Mouse (Mus musculus) liver, postnatal 0 days (tissue): ENCODE measurements at regions not wholly inside any gene's neighbourhood (a gene's known extent, or its start where the extent isn't known, plus 50 kb on each side); places are given as distances from the start of the nearest gene placed in this dataset.

Experiments used
- ATAC-seq: fragments of 200-750 bp; cut with Nextera tagmentation; 2 replicates; pipeline ENCODE4 v1.8.0; 2017; ENCODE audit warnings: mild to moderate bottlenecking, moderate library complexity
- DNase-seq: peaks from one replicate; pipeline ENCODE4 v3.0.0-alpha.2; 2016
- H3K27ac ChIP-seq: fragments of 300-500 bp; sonication (generic); 2 replicates; pipeline ENCODE4 v1.5.1; 2014; ENCODE audit warnings: antibody characterized with exemption, moderate library complexity, mild to moderate bottlenecking, low read depth
- H3K27me3 ChIP-seq: fragments of 300-500 bp; sonication (generic); 2 replicates; pipeline ENCODE4 v1.6.1; 2014; ENCODE audit warnings: low read length, control low read depth, mixed read lengths; ENCODE audit not compliant: insufficient read depth
- H3K36me3 ChIP-seq: fragments of 300-500 bp; sonication (generic); replicated peaks from 2 replicates; pipeline ENCODE4 v1.6.1; 2014; ENCODE audit warnings: mild to moderate bottlenecking, control low read depth, low read length, moderate library complexity, mixed read lengths; ENCODE audit not compliant: insufficient read depth
- H3K4me1 ChIP-seq: fragments of 300-500 bp; sonication (generic); 2 replicates; pipeline ENCODE4 v1.6.1; 2014; ENCODE audit warnings: antibody characterized with exemption, mild to moderate bottlenecking, control low read depth; ENCODE audit not compliant: insufficient read depth
- H3K4me2 ChIP-seq: fragments of 300-500 bp; sonication (generic); 2 replicates; pipeline ENCODE4 v1.6.1; 2014; ENCODE audit warnings: low read depth, mild to moderate bottlenecking, low read length, moderate library complexity, mixed read lengths
- H3K4me3 ChIP-seq: fragments of 300-500 bp; sonication (generic); 2 replicates; pipeline ENCODE4 v1.5.1; 2014; ENCODE audit warnings: low read depth, low read length
- H3K9ac ChIP-seq: fragments of 300-500 bp; sonication (generic); replicated peaks from 2 replicates; pipeline ENCODE4 v1.6.1; 2014; ENCODE audit warnings: mild to moderate bottlenecking, moderate library complexity
- H3K9me3 ChIP-seq: fragments of 300-500 bp; sonication (generic); 2 replicates; pipeline ENCODE4 v1.6.1; 2016; ENCODE audit warnings: mild to moderate bottlenecking, control low read depth, low read length, mixed read lengths
- CTCF ChIP-seq: sonication (generic); IDR thresholded peaks from 2 replicates; pipeline ENCODE4 v1.5.1; 2016; ENCODE audit warnings: antibody characterized with exemption, low read depth
- EP300 ChIP-seq: IDR thresholded peaks from 2 replicates; pipeline ENCODE4 v1.6.1; 2016; ENCODE audit warnings: antibody characterized with exemption, low read depth, mild to moderate bottlenecking
- WGBS: fragments of 180-500 bp; shearing (Covaris S2); extraction: QIAGEN DNeasy Blood & Tissue Kit; methylation state at CpG from one replicate; pipeline ENCODE4 v1.1.7; 2014; ENCODE audit not compliant: insufficient replicate concordance; 5-methylcytosine and 5-hydroxymethylcytosine counted together

GRCm38 (mm10) chr3:103408724-103409123, 129.6 kb downstream of the Trim33 start:
- ATAC-seq (no peak), DNase-seq (no peak)
- Histone ChIP-seq H3K4me3 (no peak overlapping the region), H3K27ac (no peak overlapping the region), H3K36me3 (no peaks in the 10 kb centered on the region), H3K9me3 (no peaks in the 10 kb centered on the region), H3K9ac (no peak overlapping the region), H3K4me2 (no peak overlapping the region), H3K27me3 (no peaks in the 10 kb centered on the region), H3K4me1 (no peaks in the 10 kb centered on the region)
- TF ChIP-seq CTCF (no peak), EP300 (no peak)
- WGBS, result 74% methylated on average over 5 of the region's 5 CpGs

DNA sequence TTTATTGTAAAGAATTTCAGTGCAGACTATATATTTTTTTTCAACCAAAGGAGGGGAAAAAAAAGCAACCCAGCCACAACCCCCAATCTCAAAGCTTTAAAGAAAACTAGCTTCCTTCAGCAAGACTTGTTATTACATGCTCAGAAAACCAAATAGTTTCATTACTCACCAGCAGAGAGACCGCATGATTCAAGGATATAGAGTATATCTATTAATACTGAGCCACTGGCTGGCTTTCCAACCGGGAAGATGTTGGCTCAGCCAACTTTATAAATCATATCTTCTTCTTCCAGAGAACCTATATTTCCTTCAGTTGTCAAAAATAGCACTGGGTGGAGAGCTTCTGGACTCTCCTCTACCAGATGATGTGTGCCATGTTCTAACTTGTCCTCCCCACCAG, 133.2 kb downstream of the Trim33 start:
- Histone ChIP-seq H3K4me3 (no peak overlapping the region), H3K4me1 (no peaks in the 10 kb centered on the region), H3K27me3 (no peaks in the 10 kb centered on the region), H3K36me3 (no peaks in the 10 kb centered on the region), H3K4me2 (no peak overlapping the region), H3K9ac (no peak overlapping the region), H3K27ac (no peak overlapping the region), H3K9me3 (no peaks in the 10 kb centered on the region)
- WGBS, result 67% methylated on average over 2 of the region's 2 CpGs
- no peak for TF ChIP-seq EP300
- no peak for TF ChIP-seq CTCF
- no peak for ATAC-seq
- no peak for DNase-seq

DNA sequence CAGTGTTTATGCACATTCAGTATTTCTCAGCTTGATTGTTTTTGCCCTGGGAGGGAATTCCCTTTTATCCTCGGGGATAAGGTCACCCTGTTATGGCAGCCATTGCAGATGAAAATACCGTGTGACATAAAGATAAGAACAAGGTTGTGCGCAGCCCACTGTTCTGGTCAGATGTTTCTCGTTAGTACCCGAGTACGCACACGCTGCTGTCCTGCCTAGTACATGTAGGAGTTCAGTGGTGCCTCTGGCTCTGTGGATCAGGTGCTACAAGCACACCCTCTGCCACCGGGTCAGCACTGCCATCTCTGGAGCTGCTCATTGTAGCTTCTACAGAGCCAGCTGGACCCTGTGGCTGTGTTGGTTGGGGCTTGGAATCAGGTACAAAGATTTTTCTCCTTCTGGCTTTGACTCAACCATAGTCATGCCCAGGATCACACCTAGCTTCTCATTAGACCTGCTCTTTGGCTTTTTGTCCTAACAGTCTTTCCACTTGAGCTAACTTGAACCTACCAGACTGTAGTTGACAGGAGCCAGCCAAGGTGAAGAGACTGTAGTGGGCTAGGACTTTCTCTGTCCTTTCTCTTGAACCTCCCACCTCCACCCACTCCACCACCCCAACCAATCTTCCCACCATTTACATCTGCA, 136.1 kb downstream of the Trim33 start:
- DNase-seq (no peak), ATAC-seq (no peak)
- no peaks in the 10 kb centered on the region for H3K9me3 ChIP-seq
- no peaks in the 10 kb centered on the region for H3K27me3 ChIP-seq
- WGBS, result 79% methylated on average over 8 of the region's 8 CpGs
- no peak overlapping the region for H3K27ac ChIP-seq
- H3K36me3 ChIP-seq, result no peaks in the 10 kb centered on the region
- no peak overlapping the region for H3K4me2 ChIP-seq
- no peak for TF ChIP-seq EP300
- no peak for TF ChIP-seq CTCF
- H3K9ac ChIP-seq, result no peak overlapping the region
- H3K4me3 ChIP-seq, result no peak overlapping the region
- H3K4me1 ChIP-seq, result no peaks in the 10 kb centered on the region

DNA sequence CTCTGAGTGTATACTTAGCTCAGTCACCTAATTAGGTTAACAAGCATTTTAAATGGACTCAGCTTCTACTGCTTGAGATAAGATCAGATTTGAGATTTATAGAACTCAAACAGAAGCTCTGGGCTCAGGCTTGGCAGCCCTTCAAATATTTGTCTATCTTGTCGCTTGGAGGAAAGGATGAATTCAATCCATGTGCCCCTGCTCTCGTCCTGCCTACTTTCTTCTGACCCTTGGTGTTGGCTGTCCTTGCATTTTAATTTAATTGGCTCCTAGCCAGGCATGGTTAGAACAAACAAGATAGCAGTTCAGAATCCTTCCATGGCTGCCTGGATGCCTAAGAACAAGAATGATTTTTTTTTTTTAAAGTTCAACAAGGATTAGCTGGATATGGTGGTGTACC, 137.2 kb downstream of the Trim33 start:
- Histone ChIP-seq H3K4me1 (no peaks in the 10 kb centered on the region), H3K9ac (no peak overlapping the region), H3K4me2 (no peak overlapping the region), H3K9me3 (no peaks in the 10 kb centered on the region), H3K27ac (no peak overlapping the region), H3K4me3 (no peak overlapping the region), H3K36me3 (no peaks in the 10 kb centered on the region), H3K27me3 (no peaks in the 10 kb centered on the region)
- no peak for ATAC-seq
- DNase-seq, result no peak
- WGBS, result 43% methylated on average over 2 of the region's 2 CpGs
- TF ChIP-seq CTCF (no peak), EP300 (no peak)

DNA sequence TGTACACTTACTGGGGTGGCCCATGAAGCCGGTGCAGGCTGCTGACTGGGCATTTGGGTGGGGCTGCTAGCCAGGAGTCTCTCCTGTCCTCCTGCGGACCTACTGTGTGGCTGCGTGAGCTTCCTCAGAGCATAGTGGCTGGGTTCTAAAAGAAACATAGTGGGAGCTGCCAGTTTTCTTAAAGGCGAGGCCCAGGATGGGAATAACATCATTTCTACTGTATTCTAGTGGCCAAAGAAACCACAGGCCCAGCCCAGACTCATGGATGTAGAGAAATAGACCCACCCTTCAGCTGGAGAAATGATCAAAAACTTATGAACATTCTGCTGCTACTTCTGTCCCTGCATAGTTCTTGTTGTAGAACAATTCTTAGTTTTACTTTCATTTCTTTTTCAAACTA, 138.7 kb downstream of the Trim33 start:
- 80% methylated on average over 4 of the region's 4 CpGs for WGBS
- no peak overlapping the region for H3K9ac ChIP-seq
- H3K4me3 ChIP-seq, result no peak overlapping the region
- H3K36me3 ChIP-seq, result no peaks in the 10 kb centered on the region
- H3K27me3 ChIP-seq, result no peaks in the 10 kb centered on the region
- no peak overlapping the region for H3K4me2 ChIP-seq
- ATAC-seq, result no peak
- H3K4me1 ChIP-seq, result no peaks in the 10 kb centered on the region
- H3K27ac ChIP-seq, result no peak overlapping the region
- no peaks in the 10 kb centered on the region for H3K9me3 ChIP-seq
- no peak for DNase-seq
- no peak for TF ChIP-seq EP300
- TF ChIP-seq CTCF, result no peak

GRCm38 (mm10) chr3:103419761-103420620, 140.9 kb downstream of the Trim33 start:
- no peaks in the 10 kb centered on the region for H3K36me3 ChIP-seq
- WGBS, result 36% methylated on average over 4 of the region's 4 CpGs
- H3K9ac ChIP-seq, result no peak overlapping the region
- H3K4me1 ChIP-seq, result no peaks in the 10 kb centered on the region
- ATAC-seq (no peak), DNase-seq (no peak)
- no peaks in the 10 kb centered on the region for H3K27me3 ChIP-seq
- no peak for TF ChIP-seq EP300
- TF ChIP-seq CTCF, result no peak
- H3K27ac ChIP-seq, result no peak overlapping the region
- H3K4me3 ChIP-seq, result no peak overlapping the region
- no peak overlapping the region for H3K4me2 ChIP-seq
- no peaks in the 10 kb centered on the region for H3K9me3 ChIP-seq
